Mouse (Mus musculus) kidney, embryonic 15.5 days (tissue): Measurements from ENCODE around the gene Jak1. TPM values are rescaled to one million over a fixed set of nuclear protein-coding genes. Genes with fewer than 3 reads are reported as not detected.
A peak's percentile ranks its signal among the peaks of the same experiment; 100 is the strongest.

Source experiments
- ATAC-seq: fragments of 200-750 bp; cut with Nextera tagmentation; replicated peaks from 2 replicates; pipeline ENCODE4 v1.8.0; 2017; ENCODE audit warnings: moderate TSS enrichment; ENCODE audit not compliant: low FRiP score
- H3K27ac ChIP-seq: fragments of 300-500 bp; sonication (generic); 2 replicates; pipeline ENCODE4 v1.5.1; 2015; ENCODE audit warnings: mild to moderate bottlenecking, inconsistent platforms
- H3K27me3 ChIP-seq: fragments of 300-500 bp; sonication (generic); 2 replicates; pipeline ENCODE4 v1.6.1; 2015; ENCODE audit warnings: inconsistent platforms
- H3K36me3 ChIP-seq: fragments of 300-500 bp; sonication (generic); 2 replicates; pipeline ENCODE4 v1.6.1; 2015; ENCODE audit warnings: inconsistent platforms
- H3K4me1 ChIP-seq: fragments of 300-500 bp; sonication (generic); 2 replicates; pipeline ENCODE4 v1.6.1; 2015; ENCODE audit warnings: inconsistent platforms
- H3K4me2 ChIP-seq: fragments of 300-500 bp; sonication (generic); 2 replicates; pipeline ENCODE4 v1.6.1; 2015; ENCODE audit warnings: moderate library complexity, mild to moderate bottlenecking, inconsistent platforms
- H3K4me3 ChIP-seq: fragments of 300-500 bp; sonication (generic); replicated peaks from 2 replicates; pipeline ENCODE4 v1.5.1; 2015; ENCODE audit warnings: mild to moderate bottlenecking, inconsistent platforms
- H3K9ac ChIP-seq: fragments of 300-500 bp; sonication (generic); 2 replicates; pipeline ENCODE4 v1.6.1; 2015; ENCODE audit warnings: mild to moderate bottlenecking, inconsistent platforms
- H3K9me3 ChIP-seq: fragments of 300-500 bp; sonication (generic); replicated peaks from 2 replicates; pipeline ENCODE4 v1.6.1; 2016; ENCODE audit warnings: inconsistent platforms
- WGBS: fragments of 180-500 bp; shearing (Covaris S2); methylation state at CpG from one replicate; pipeline ENCODE4 v1.1.7; 2015; ENCODE audit warnings: mixed read lengths; 5-methylcytosine and 5-hydroxymethylcytosine counted together
- polyA plus RNA-seq: library from polyadenylated mRNA; unstranded; fragments of >200 nt; fragmentation: Nextera tagmentation; extraction: Ambion mirVana; gene quantifications from 2 replicates; pipeline ENCODE4 v1.2.1, GENCODE M21; 2015

The Jak1 gene
- polyA plus RNA-seq, 1 experiment from 2014 or later, result 88.2 TPM

GRCm38 (mm10) chr4:101199433-101200081 is 65.5 kb downstream of the Jak1 start:
- no peaks in the 10 kb centered on the region for H3K27me3 ChIP-seq
- WGBS, result 95% methylated on average over 8 of the region's 8 CpGs

GRCm38 (mm10) chr4:101198333-101198732 is 66.7 kb downstream of the Jak1 start:
- Histone ChIP-seq H3K9me3 (no peaks in the 10 kb centered on the region), H3K36me3 (no peaks in the 10 kb centered on the region), H3K27ac (no peak overlapping the region), H3K4me1 (peaks cover 20% of the 10 kb centered on the region; the same call in 1 of the 2 replicates), H3K4me3 (no peak overlapping the region), H3K4me2 (no peak overlapping the region), H3K9ac (no peak overlapping the region), H3K27me3 (no peaks in the 10 kb centered on the region)
- no peak for ATAC-seq
- WGBS, result 63% methylated on average over 2 of the region's 2 CpGs

More at GRCm38 (mm10) chr4:101199433-101200081, 65.5 kb downstream of the Jak1 start:
- peaks cover 20% of the 10 kb centered on the region; the same call in 1 of the 2 replicates for H3K4me1 ChIP-seq
- no peak overlapping the region for H3K4me2 ChIP-seq
- no peak for ATAC-seq
- no peak overlapping the region for H3K9ac ChIP-seq
- no peak overlapping the region for H3K27ac ChIP-seq
- H3K4me3 ChIP-seq, result no peak overlapping the region
- H3K9me3 ChIP-seq, result no peaks in the 10 kb centered on the region
- no peaks in the 10 kb centered on the region for H3K36me3 ChIP-seq

- Histone ChIP-seq H3K27ac (no peak overlapping the region), H3K4me1 (peaks cover 22% of the 10 kb centered on the region), H3K36me3 (no peaks in the 10 kb centered on the region), H3K4me2 (no peak overlapping the region), H3K4me3 (no peak overlapping the region), H3K27me3 (no peaks in the 10 kb centered on the region), H3K9ac (no peak overlapping the region), H3K9me3 (no peaks in the 10 kb centered on the region)
- 58% methylated on average over 9 of the region's 9 CpGs for WGBS
- ATAC-seq, result no peak
Measured at GRCm38 (mm10) chr4:101197421-101198170, 67.5 kb downstream of the Jak1 start.

GRCm38 (mm10) chr4:101196407-101196806 is 68.7 kb downstream of the Jak1 start:
- no peak for ATAC-seq
- Histone ChIP-seq H3K27ac (no peak overlapping the region), H3K27me3 (no peaks in the 10 kb centered on the region), H3K9me3 (no peaks in the 10 kb centered on the region), H3K36me3 (peaks cover 2% of the 10 kb centered on the region), H3K9ac (no peak overlapping the region), H3K4me3 (no peak overlapping the region), H3K4me2 (no peak overlapping the region), H3K4me1 (peaks cover 27% of the 10 kb centered on the region)
- WGBS, result 82% methylated on average over 2 of the region's 2 CpGs

- WGBS, result 83% methylated on average over 1 of the region's 1 CpGs
- H3K9me3 ChIP-seq, result no peaks in the 10 kb centered on the region
- no peak overlapping the region for H3K4me2 ChIP-seq
- no peak overlapping the region for H3K27ac ChIP-seq
- H3K9ac ChIP-seq, result no peak overlapping the region
- peaks cover 14% of the 10 kb centered on the region for H3K36me3 ChIP-seq
- H3K27me3 ChIP-seq, result no peaks in the 10 kb centered on the region
- peaks cover 31% of the 10 kb centered on the region for H3K4me1 ChIP-seq
- no peak overlapping the region for H3K4me3 ChIP-seq
- ATAC-seq, result no peak
Measured at GRCm38 (mm10) chr4:101194170-101194569, 70.9 kb downstream of the Jak1 start.

- ATAC-seq, result peak; percentile 79
- 81% methylated on average over 5 of the region's 5 CpGs for WGBS
- H3K27me3 ChIP-seq, result no peaks in the 10 kb centered on the region
- H3K9me3 ChIP-seq, result no peaks in the 10 kb centered on the region
- H3K4me1 ChIP-seq, result peaks cover 17% of the 10 kb centered on the region
- H3K4me3 ChIP-seq, result no peak overlapping the region
- no peak overlapping the region for H3K4me2 ChIP-seq
- H3K9ac ChIP-seq, result no peak overlapping the region
- H3K27ac ChIP-seq, result 0 out of 2 replicates have a peak overlapping the region, but pooled peaks have one; percentile 22
- peaks cover 29% of the 10 kb centered on the region for H3K36me3 ChIP-seq
Measured at GRCm38 (mm10) chr4:101192241-101192976, 72.7 kb downstream of the Jak1 start.

- H3K9ac ChIP-seq, result no peak overlapping the region
- H3K9me3 ChIP-seq, result no peaks in the 10 kb centered on the region
- WGBS, result 77% methylated on average over 4 of the region's 4 CpGs
- no peak overlapping the region for H3K4me2 ChIP-seq
- H3K4me1 ChIP-seq, result peaks cover 28% of the 10 kb centered on the region
- no peak overlapping the region for H3K27ac ChIP-seq
- H3K36me3 ChIP-seq, result peaks cover 51% of the 10 kb centered on the region
- H3K27me3 ChIP-seq, result no peaks in the 10 kb centered on the region
- H3K4me3 ChIP-seq, result no peak overlapping the region
- ATAC-seq, result no peak
Measured at GRCm38 (mm10) chr4:101187381-101187780, 77.7 kb downstream of the Jak1 start.

GRCm38 (mm10) chr4:101186591-101186990 is 78.5 kb downstream of the Jak1 start:
- Histone ChIP-seq H3K36me3 (peaks cover 56% of the 10 kb centered on the region), H3K9ac (no peak overlapping the region), H3K4me2 (no peak overlapping the region), H3K27me3 (no peaks in the 10 kb centered on the region), H3K27ac (no peak overlapping the region), H3K4me1 (peaks cover 22% of the 10 kb centered on the region; the same call in 1 of the 2 replicates), H3K9me3 (no peaks in the 10 kb centered on the region), H3K4me3 (no peak overlapping the region)
- no peak for ATAC-seq
- WGBS, result 87% methylated on average over 5 of the region's 5 CpGs

GRCm38 (mm10) chr4:101185216-101185615 is 79.9 kb downstream of the Jak1 start:
- H3K4me1 ChIP-seq, result peaks cover 22% of the 10 kb centered on the region; the same call in 1 of the 2 replicates
- no peak overlapping the region for H3K4me3 ChIP-seq
- H3K27ac ChIP-seq, result no peak overlapping the region
- H3K9ac ChIP-seq, result no peak overlapping the region
- no peaks in the 10 kb centered on the region for H3K9me3 ChIP-seq
- no peaks in the 10 kb centered on the region for H3K27me3 ChIP-seq
- no peak for ATAC-seq
- 35% methylated on average over 3 of the region's 3 CpGs for WGBS
- H3K4me2 ChIP-seq, result no peak overlapping the region
- H3K36me3 ChIP-seq, result peaks cover 56% of the 10 kb centered on the region

GRCm38 (mm10) chr4:101182603-101183011 is 82.5 kb downstream of the Jak1 start:
- 0 out of 2 replicates have a peak overlapping the region, but pooled peaks have one; percentile 10 for H3K4me2 ChIP-seq
- no peaks in the 10 kb centered on the region for H3K27me3 ChIP-seq
- H3K36me3 ChIP-seq, result peaks cover 57% of the 10 kb centered on the region
- 21% methylated on average over 9 of the region's 9 CpGs for WGBS
- no peak overlapping the region for H3K9ac ChIP-seq
- H3K27ac ChIP-seq, result peak overlapping the region; percentile 64
- peak; percentile 78 for ATAC-seq
- H3K9me3 ChIP-seq, result no peaks in the 10 kb centered on the region
- peaks cover 19% of the 10 kb centered on the region; the same call in 1 of the 2 replicates for H3K4me1 ChIP-seq
- no peak overlapping the region for H3K4me3 ChIP-seq

- Histone ChIP-seq H3K36me3 (peaks cover 60% of the 10 kb centered on the region), H3K9me3 (no peaks in the 10 kb centered on the region), H3K27ac (no peak overlapping the region), H3K4me1 (peaks cover 13% of the 10 kb centered on the region; the same call in 1 of the 2 replicates), H3K27me3 (no peaks in the 10 kb centered on the region), H3K4me2 (no peak overlapping the region), H3K9ac (no peak overlapping the region), H3K4me3 (no peak overlapping the region)
- ATAC-seq, result no peak
- WGBS, result 63% methylated on average over 5 of the region's 5 CpGs
Measured at GRCm38 (mm10) chr4:101180681-101181080, 84.4 kb downstream of the Jak1 start.

- 0 out of 2 replicates have a peak, but pooled peaks cover 9% of the 10 kb centered on the region for H3K4me1 ChIP-seq
- ATAC-seq, result no peak
- H3K4me3 ChIP-seq, result no peak overlapping the region
- H3K9ac ChIP-seq, result no peak overlapping the region
- H3K27me3 ChIP-seq, result no peaks in the 10 kb centered on the region
- no peaks in the 10 kb centered on the region for H3K9me3 ChIP-seq
- no peak overlapping the region for H3K27ac ChIP-seq
- no peak overlapping the region for H3K4me2 ChIP-seq
- WGBS, result 71% methylated on average over 6 of the region's 6 CpGs
- peaks cover 66% of the 10 kb centered on the region for H3K36me3 ChIP-seq
Measured at GRCm38 (mm10) chr4:101179836-101180235, 85.2 kb downstream of the Jak1 start.
